Mouse (Mus musculus): Measurements from ENCODE around the gene Rnf167. TPM values are rescaled to one million over a fixed set of nuclear protein-coding genes. Genes with fewer than 3 reads are reported as not detected.

Rnf167 gene
- polyA plus RNA-seq, 1 experiment = 16.7 TPM

DNA sequence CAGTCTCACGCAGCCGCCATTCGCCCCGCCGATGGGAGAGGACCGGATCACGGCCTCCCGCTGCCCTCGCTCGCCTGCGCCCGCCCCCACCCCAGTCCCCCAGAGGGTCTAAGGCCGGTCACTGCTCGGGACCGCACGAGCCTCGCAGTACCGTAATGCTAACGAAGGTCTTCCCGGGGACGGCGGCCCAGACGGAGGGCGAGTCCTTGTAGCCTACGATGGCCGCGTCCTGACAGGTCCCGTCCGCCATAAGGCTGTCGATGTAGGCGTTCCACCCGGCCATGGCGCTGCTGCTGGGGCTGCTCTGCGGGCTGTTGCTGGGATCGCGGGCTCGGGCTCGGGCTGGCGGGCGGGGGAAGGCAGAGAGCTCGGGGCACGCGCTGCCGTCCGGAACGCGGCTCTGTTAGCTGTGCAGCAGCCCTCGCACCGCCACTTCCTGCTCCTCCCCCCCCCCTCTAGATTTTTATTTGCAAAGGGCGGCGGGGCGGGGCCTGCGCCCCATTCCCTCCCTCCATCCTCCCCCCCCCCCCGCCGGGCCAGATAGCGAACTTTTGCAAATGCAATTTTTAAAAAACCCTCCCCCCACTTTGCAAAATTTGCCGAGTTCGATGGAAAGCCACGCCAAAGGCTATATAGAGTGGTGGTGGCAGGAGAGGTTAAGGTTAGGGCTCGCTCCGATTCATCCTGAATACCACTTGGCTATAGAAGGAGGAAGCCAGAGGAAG lies 7.3 kb downstream of the Rnf167 start, which contains the start of gene Pfn1:
Pfn1 (minus strand) TSS at position 447 of the 725 bp plus-strand sequence.
- Histone ChIP-seq H3K4me3 (peak within 1 kb of the TSS; percentile 94), H3ac (ENCODE audit: control insufficient read depth, insufficient read length) (peak within 1 kb of the TSS; percentile 88), H3K4me2 (ENCODE audit: low read depth) (peak within 1 kb of the TSS; percentile 97), H3K79me2 (ENCODE audit: control insufficient read depth, insufficient read depth) (peaks cover 72% of the 10 kb centered on the region), H3K27me3 (ENCODE audit: control insufficient read depth, insufficient read depth, insufficient read length) (no peaks in the 10 kb centered on the region), H3K36me3 (ENCODE audit: control insufficient read depth, insufficient read depth) (peaks cover 30% of the 10 kb centered on the region)
- TF ChIP-seq TCF3 (IDR thresholded peaks at IDR 0.05; ENCODE audit: insufficient read length, low read depth) (peak; percentile 17), MYOD1 (IDR thresholded peaks at IDR 0.05; ENCODE audit: control insufficient read depth in 1 of 3, insufficient read length in 2 of 3, low read depth in 2 of 3) (peak in 1 of 3 experiments; percentile 42), MAX (IDR thresholded peaks at IDR 0.05; ENCODE audit: low read depth) (no peak), POLR2A (IDR thresholded peaks at IDR 0.05; ENCODE audit: insufficient read length, low read depth) (peak; percentile 78), E2F4 (IDR thresholded peaks at IDR 0.05; ENCODE audit: insufficient read depth) (no peak), MYOG (IDR thresholded peaks at IDR 0.05; ENCODE audit: control insufficient read depth in 1 of 3, insufficient read depth in 1 of 3, insufficient read length in 2 of 3, low read depth in 2 of 3) (peak in 1 of 3 experiments; percentile 15), REST (IDR thresholded peaks at IDR 0.05; ENCODE audit: insufficient read depth, insufficient read length) (peak; percentile 66), POLR2AphosphoS2 (IDR thresholded peaks at IDR 0.05; ENCODE audit: insufficient read length, low read depth) (peak; percentile 95), TCF12 (IDR thresholded peaks at IDR 0.05; ENCODE audit: insufficient read depth, poor library complexity, severe bottlenecking) (no peak)

DNA sequence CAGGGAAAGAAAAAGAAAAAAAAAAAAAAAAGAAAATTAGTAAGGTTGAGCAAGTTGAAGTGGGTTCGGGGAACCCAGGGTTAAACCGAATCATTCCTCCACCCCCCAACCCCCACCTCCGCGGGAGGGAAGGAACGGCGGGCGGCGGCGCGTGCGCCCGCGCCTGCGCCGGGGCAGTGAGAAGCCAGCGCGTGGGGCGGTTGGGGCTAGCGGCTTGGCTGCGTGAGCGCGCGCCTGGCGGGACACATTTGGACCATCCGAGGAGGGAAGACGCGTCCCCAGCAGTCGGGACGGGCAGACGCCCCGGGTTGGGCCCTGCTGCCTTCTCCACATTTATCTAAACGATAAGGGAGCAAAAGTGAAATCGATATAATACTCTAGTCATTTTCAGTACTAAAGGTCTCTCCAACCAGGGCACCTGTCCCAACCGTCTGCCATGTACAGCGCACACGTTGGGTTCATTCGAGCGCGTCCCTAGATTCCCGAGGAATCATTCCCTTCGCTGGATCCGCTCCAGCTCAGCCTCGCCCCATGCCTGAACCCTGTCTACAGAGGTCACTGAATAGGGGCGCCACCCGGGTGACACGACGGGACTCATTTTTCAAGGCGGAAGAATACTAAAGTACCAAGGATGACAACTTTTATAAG lies 8.0 kb downstream of the Rnf167 start:
- peaks cover 24% of the 10 kb centered on the region for H3K36me3 ChIP-seq (ENCODE audit: control insufficient read depth, insufficient read depth)
- no peaks in the 10 kb centered on the region for H3K27me3 ChIP-seq (ENCODE audit: control insufficient read depth, insufficient read depth, insufficient read length)
- TF ChIP-seq USF1 (IDR thresholded peaks at IDR 0.05; ENCODE audit: low read depth) (no peak), SRF (IDR thresholded peaks at IDR 0.05; ENCODE audit: control insufficient read depth, insufficient read length, low read depth) (no peak), MYOG (IDR thresholded peaks at IDR 0.05; ENCODE audit: control insufficient read depth in 1 of 3, insufficient read depth in 1 of 3, insufficient read length in 2 of 3, low read depth in 2 of 3) (no peak), CEBPB (IDR thresholded peaks at IDR 0.05; ENCODE audit: insufficient read depth, poor library complexity, severe bottlenecking) (no peak), MYOD1 (IDR thresholded peaks at IDR 0.05; ENCODE audit: control insufficient read depth in 1 of 3, insufficient read length in 2 of 3, low read depth in 2 of 3) (peak in 1 of 3 experiments; percentile 11), REST (IDR thresholded peaks at IDR 0.05; ENCODE audit: insufficient read depth, insufficient read length) (no peak), TCF3 (IDR thresholded peaks at IDR 0.05; ENCODE audit: insufficient read length, low read depth) (no peak), TCF12 (IDR thresholded peaks at IDR 0.05; ENCODE audit: insufficient read depth, poor library complexity, severe bottlenecking) (no peak), POLR2A (IDR thresholded peaks at IDR 0.05; ENCODE audit: insufficient read length, low read depth) (peak; percentile 80), POLR2AphosphoS2 (IDR thresholded peaks at IDR 0.05; ENCODE audit: insufficient read length, low read depth) (peak; percentile 79), E2F4 (IDR thresholded peaks at IDR 0.05; ENCODE audit: insufficient read depth) (peak; percentile 16), MAX (IDR thresholded peaks at IDR 0.05; ENCODE audit: low read depth) (no peak)
- H3K79me2 ChIP-seq (ENCODE audit: control insufficient read depth, insufficient read depth) = peaks cover 74% of the 10 kb centered on the region
- peak overlapping the region; percentile 94 for H3K4me3 ChIP-seq
- H3K4me2 ChIP-seq (ENCODE audit: low read depth) = peak overlapping the region; percentile 97
- H3ac ChIP-seq (ENCODE audit: control insufficient read depth, insufficient read length) = peak overlapping the region; percentile 88

DNA sequence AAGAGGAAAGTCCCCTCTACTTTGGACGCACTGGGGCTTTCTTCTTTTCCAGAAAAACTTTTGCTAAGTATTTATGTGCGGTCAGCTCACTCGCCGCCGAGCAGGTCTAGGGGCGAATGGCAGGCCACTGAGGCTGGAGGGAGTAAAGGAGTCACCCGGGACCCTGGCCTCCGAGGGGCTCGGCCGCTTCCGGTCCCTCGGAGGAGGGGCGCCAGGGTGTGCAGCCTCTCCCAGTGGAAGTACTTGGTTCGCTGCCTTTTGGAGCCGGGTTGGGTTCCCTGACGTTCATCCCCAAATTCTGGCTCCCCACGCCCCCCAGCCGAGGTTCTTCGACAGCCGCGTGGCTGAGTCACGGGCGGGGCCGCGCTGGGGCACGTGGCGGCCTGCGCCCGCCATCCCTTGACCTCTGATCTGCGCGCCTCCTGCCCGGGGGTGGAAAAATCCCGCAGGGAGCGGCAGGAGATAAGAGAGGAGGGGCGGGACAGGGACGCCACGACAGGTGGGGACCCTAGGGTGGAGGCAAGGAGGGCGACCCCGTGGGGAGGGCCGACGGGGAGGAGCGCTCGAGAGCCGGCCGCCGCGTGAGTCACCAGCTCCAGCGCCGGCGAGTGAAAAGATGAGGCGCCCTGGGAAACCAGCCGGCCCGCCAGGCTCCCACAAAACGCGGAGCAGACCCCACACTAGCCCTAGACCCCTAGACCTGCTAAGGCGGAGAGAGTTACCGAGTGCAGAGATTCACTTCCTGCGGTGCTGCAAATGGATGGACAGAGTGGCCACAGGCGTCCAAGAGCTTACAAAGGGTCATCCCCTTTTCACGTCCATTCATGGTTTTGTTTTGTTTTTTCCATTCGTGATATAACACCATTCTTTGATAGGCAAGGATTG lies 8.8 kb downstream of the Rnf167 start:
- TF ChIP-seq POLR2A (IDR thresholded peaks at IDR 0.05; ENCODE audit: insufficient read length, low read depth) (peak; percentile 55), MYOD1 (IDR thresholded peaks at IDR 0.05; ENCODE audit: control insufficient read depth in 1 of 3, insufficient read length in 2 of 3, low read depth in 2 of 3) (peak in 2 of 3 experiments; percentile 93 to 97), USF1 (IDR thresholded peaks at IDR 0.05; ENCODE audit: low read depth) (peak; percentile 36), CEBPB (IDR thresholded peaks at IDR 0.05; ENCODE audit: insufficient read depth, poor library complexity, severe bottlenecking) (no peak), POLR2AphosphoS2 (IDR thresholded peaks at IDR 0.05; ENCODE audit: insufficient read length, low read depth) (peak; percentile 42), E2F4 (IDR thresholded peaks at IDR 0.05; ENCODE audit: insufficient read depth) (no peak), MAX (IDR thresholded peaks at IDR 0.05; ENCODE audit: low read depth) (peak; percentile 69), MYOG (IDR thresholded peaks at IDR 0.05; ENCODE audit: control insufficient read depth in 1 of 3, insufficient read depth in 1 of 3, insufficient read length in 2 of 3, low read depth in 2 of 3) (peak in 2 of 3 experiments; percentile 92 to 95), TCF12 (IDR thresholded peaks at IDR 0.05; ENCODE audit: insufficient read depth, poor library complexity, severe bottlenecking) (peak; percentile 45)
- Histone ChIP-seq H3K4me3 (peak overlapping the region; percentile 94), H3K36me3 (ENCODE audit: control insufficient read depth, insufficient read depth) (peaks cover 24% of the 10 kb centered on the region), H3ac (ENCODE audit: control insufficient read depth, insufficient read length) (peak overlapping the region; percentile 88), H3K79me2 (ENCODE audit: control insufficient read depth, insufficient read depth) (peaks cover 74% of the 10 kb centered on the region), H3K4me2 (ENCODE audit: low read depth) (peak overlapping the region; percentile 97), H3K27me3 (ENCODE audit: control insufficient read depth, insufficient read depth, insufficient read length) (no peaks in the 10 kb centered on the region)

DNA sequence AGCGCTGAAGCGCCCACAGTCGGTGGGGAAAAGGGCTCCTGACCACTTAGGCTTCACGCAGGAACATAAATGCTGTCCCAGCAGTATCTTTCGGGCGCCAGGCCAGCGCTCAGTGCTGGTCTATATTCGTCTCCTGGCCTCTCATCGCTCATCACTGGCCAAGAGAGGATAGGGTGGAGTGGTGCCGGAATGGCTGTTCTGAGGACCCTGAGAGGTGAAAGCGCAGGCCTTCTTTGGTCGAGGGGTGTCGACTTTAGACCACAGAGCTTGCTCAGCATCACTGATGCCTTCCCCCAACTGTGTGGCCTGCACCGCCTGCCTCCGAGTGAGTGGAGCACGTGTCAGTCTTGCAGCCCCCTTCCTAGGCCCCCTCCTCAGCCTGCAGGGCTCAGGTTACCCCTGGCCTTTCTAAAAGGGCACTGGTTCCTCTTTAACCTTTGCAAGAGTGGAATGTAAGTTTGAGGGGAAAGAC lies 9.5 kb downstream of the Rnf167 start:
- Histone ChIP-seq H3K4me2 (ENCODE audit: low read depth) (peak overlapping the region; percentile 97), H3K27me3 (ENCODE audit: control insufficient read depth, insufficient read depth, insufficient read length) (no peaks in the 10 kb centered on the region), H3K79me2 (ENCODE audit: control insufficient read depth, insufficient read depth) (peaks cover 68% of the 10 kb centered on the region), H3ac (ENCODE audit: control insufficient read depth, insufficient read length) (peak overlapping the region; percentile 88), H3K4me3 (peak overlapping the region; percentile 94), H3K36me3 (ENCODE audit: control insufficient read depth, insufficient read depth) (peaks cover 18% of the 10 kb centered on the region)
- TF ChIP-seq MYOD1 (IDR thresholded peaks at IDR 0.05; ENCODE audit: control insufficient read depth in 1 of 3, insufficient read length in 2 of 3, low read depth in 2 of 3) = peak in 1 of 3 experiments; percentile 55
- peak in 1 of 3 experiments; percentile 43 for TF ChIP-seq MYOG (IDR thresholded peaks at IDR 0.05; ENCODE audit: control insufficient read depth in 1 of 3, insufficient read depth in 1 of 3, insufficient read length in 2 of 3, low read depth in 2 of 3)
- no peak for TF ChIP-seq REST (IDR thresholded peaks at IDR 0.05; ENCODE audit: insufficient read depth, insufficient read length)
- no peak for TF ChIP-seq USF1 (IDR thresholded peaks at IDR 0.05; ENCODE audit: low read depth)
- TF ChIP-seq POLR2AphosphoS2 (IDR thresholded peaks at IDR 0.05; ENCODE audit: insufficient read length, low read depth) = peak; percentile 26
- TF ChIP-seq POLR2A (IDR thresholded peaks at IDR 0.05; ENCODE audit: insufficient read length, low read depth) = peak; percentile 44

Measured in myocyte (in vitro differentiated cells).